Mouse (Mus musculus) lung, embryonic 14.5 days (tissue): ENCODE measurements around the gene Tacc2. TPM values are rescaled to one million over a fixed set of nuclear protein-coding genes. Genes with fewer than 3 reads are reported as not detected.

Experiments
- ATAC-seq: fragments of 200-750 bp; cut with Nextera tagmentation; 2 replicates; pipeline ENCODE4 v1.8.0; 2017; ENCODE audit warnings: mild to moderate bottlenecking, moderate TSS enrichment, moderate library complexity; ENCODE audit not compliant: insufficient read depth
- DNase-seq: peaks from one replicate; pipeline ENCODE4 v3.0.0-alpha.2; 2015
- H3K27ac ChIP-seq: fragments of 300-500 bp; sonication (generic); 2 replicates; pipeline ENCODE4 v1.5.1; 2014; ENCODE audit warnings: low read depth, mild to moderate bottlenecking, moderate library complexity
- H3K27me3 ChIP-seq: fragments of 300-500 bp; sonication (generic); 2 replicates; pipeline ENCODE4 v1.6.1; 2014; ENCODE audit warnings: low read length, control low read depth; ENCODE audit not compliant: insufficient read depth
- H3K36me3 ChIP-seq: fragments of 300-500 bp; sonication (generic); 2 replicates; pipeline ENCODE4 v1.6.1; 2014; ENCODE audit warnings: control low read depth; ENCODE audit not compliant: insufficient read depth
- H3K4me1 ChIP-seq: fragments of 300-500 bp; sonication (generic); 2 replicates; pipeline ENCODE4 v1.6.1; 2014; ENCODE audit warnings: antibody characterized with exemption, control low read depth; ENCODE audit not compliant: insufficient read depth
- H3K4me2 ChIP-seq: fragments of 300-500 bp; sonication (generic); 2 replicates; pipeline ENCODE4 v1.6.1; 2014; ENCODE audit warnings: mild to moderate bottlenecking
- H3K4me3 ChIP-seq: fragments of 300-500 bp; sonication (generic); 2 replicates; pipeline ENCODE4 v1.5.1; 2014; ENCODE audit warnings: low read depth, low read length
- H3K9ac ChIP-seq: fragments of 300-500 bp; sonication (generic); 2 replicates; pipeline ENCODE4 v1.6.1; 2014
- H3K9me3 ChIP-seq: fragments of 300-500 bp; sonication (generic); 2 replicates; pipeline ENCODE4 v1.6.1; 2016; ENCODE audit warnings: low read depth, low read length, control low read depth
- CTCF ChIP-seq: IDR thresholded peaks from 2 replicates; pipeline ENCODE4 v1.5.1; 2016; ENCODE audit warnings: antibody characterized with exemption, low read depth
- WGBS: fragments of 180-500 bp; shearing (Covaris S2); extraction: QIAGEN DNeasy Blood & Tissue Kit; methylation state at CpG from one replicate; pipeline ENCODE4 v1.1.7; 2014; 5-methylcytosine and 5-hydroxymethylcytosine counted together
- polyA plus RNA-seq: library from polyadenylated mRNA; unstranded; fragments of >200 nt; fragmentation: Nextera tagmentation; extraction: Ambion mirVana; gene quantifications from 2 replicates; pipeline ENCODE4 v1.2.1, GENCODE M21; 2014

Gene Tacc2
- polyA plus RNA-seq, 1 experiment from 2014 or later, result 32.6 TPM

DNA sequence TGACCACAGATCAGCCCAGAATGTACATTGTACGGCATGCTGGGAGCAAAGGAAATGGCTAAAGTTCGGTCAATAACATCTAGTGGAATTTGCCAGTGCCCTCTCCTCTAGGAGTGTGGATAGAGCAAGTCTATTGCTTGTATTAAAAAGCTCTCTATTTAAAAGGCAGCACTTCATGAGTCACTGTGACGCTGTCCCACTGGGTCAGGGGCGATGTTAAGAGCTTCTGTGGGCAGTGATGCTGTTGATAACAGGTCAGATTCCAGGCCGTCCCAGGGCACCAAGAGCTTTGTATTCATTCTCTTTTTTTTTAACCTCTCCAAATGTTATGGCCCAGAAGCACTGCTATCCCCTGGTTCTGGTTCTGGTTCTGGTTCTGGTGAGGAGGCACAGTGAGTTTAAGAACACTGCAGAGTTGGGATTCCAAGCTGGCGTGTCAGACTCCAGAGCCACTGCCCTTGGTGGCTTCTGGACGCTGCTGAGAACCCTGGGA lies 179.2 kb downstream of the Tacc2 start:
- Histone ChIP-seq H3K27me3 (no peaks in the 10 kb centered on the region), H3K4me1 (no peaks in the 10 kb centered on the region), H3K9ac (no peak overlapping the region), H3K4me3 (no peak overlapping the region), H3K36me3 (peaks cover 50% of the 10 kb centered on the region), H3K9me3 (no peaks in the 10 kb centered on the region), H3K27ac (peak overlapping the region; percentile 20; the same call in 1 of the 2 replicates), H3K4me2 (no peak overlapping the region)
- DNase-seq (peak; percentile 44), ATAC-seq (no peak)
- 59% methylated on average over 7 of the region's 7 CpGs for WGBS
- no peak for TF ChIP-seq CTCF

DNA sequence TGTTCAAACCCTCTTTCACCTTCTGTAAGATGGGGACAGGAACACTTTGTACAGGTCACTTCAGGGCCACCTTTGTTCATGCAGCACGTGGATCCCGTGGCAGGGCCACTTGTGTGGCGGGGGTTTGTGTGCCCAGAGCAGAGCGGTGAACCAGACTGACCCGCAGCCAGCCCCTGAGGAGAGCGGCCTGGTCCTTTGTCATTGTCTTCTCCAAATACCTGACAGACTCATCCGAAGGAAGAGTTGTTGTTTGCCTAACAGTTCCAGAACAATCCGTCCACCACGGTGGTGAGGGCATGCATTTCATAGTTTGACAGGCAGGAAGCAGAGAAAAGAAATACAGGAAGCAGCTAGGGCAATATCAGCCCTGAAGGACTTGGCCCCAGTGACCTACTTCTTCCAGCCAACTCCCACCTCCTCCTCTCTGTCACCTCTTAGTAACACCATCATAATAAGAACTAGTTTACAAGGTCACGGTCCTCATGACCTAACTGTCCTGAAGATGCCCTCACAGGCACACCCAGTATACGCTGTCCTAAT lies 180.2 kb downstream of the Tacc2 start:
- Histone ChIP-seq H3K4me1 (no peaks in the 10 kb centered on the region), H3K4me3 (no peak overlapping the region), H3K9ac (no peak overlapping the region), H3K27me3 (no peaks in the 10 kb centered on the region), H3K9me3 (no peaks in the 10 kb centered on the region), H3K4me2 (no peak overlapping the region), H3K27ac (no peak overlapping the region), H3K36me3 (peaks cover 42% of the 10 kb centered on the region)
- no peak for TF ChIP-seq CTCF
- WGBS, result 66% methylated on average over 11 of the region's 11 CpGs
- DNase-seq (no peak), ATAC-seq (no peak)

DNA sequence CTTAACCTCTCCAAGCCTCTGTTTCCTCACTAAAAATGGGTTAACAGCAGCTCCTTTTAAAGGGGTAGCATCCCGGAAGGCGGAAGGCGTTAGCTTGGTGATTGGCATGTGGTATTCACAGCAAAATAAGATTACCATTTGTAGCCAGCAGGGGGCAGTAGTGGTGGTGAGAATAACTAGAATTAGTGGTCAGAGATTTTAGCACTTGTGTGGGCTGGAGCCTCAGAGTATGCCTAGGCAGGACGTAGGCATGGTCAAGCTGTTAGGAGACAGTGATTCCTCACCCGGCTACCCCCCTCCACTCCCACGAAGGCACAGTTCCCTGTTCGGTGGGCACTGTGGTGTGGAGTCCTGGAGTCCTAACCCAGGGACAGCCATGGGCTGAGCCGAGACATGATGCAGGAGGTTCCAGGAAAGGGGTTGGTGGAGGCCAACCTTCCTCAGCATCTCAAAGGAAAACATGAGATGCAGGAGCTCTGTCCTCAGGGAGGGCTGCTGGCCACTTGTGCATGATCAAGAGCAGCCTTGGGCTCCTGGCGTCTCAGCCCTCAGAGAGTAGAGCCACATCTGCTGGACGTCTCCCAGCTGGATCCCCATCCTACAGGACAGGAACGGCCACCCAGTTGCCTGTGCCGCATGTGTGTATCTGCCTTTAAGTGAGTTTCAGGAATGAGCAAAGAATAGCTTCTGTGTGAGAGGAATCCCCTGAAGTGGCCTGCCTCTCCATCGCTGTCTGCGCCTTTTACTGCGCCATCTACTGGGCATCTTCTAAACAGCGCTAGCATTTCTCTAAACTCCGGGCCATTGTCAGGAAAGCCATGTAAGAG lies 185.0 kb downstream of the Tacc2 start:
- peak; percentile 83 for TF ChIP-seq CTCF
- Histone ChIP-seq H3K36me3 (peaks cover 19% of the 10 kb centered on the region), H3K9me3 (no peaks in the 10 kb centered on the region), H3K27me3 (no peaks in the 10 kb centered on the region), H3K4me1 (no peaks in the 10 kb centered on the region; the same call in 1 of the 2 replicates), H3K27ac (no peak overlapping the region), H3K4me3 (no peak overlapping the region), H3K9ac (no peak overlapping the region), H3K4me2 (no peak overlapping the region)
- 29% methylated on average over 17 of the region's 17 CpGs for WGBS
- DNase-seq, result peak; percentile 93
- ATAC-seq, result peak; percentile 70

DNA sequence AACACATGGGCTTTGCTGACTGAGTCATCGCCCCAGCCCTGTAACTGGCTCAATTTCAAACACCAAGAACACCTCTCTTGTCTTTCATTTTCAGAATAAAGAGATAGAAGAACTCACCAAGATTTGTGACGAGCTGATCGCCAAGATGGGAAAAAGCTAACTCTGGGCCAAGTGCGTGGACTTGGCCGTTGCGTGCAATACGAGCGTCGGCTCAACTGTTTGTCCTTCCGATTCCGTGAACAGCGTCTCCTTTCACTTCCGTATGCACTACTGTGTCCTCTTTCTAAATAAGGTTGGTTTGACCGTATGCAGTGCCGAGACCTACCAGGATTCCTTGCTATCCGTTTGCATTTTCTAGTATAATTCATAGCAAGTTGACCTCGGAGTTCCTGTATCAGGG lies 186.9 kb downstream of the Tacc2 start:
- no peaks in the 10 kb centered on the region for H3K27me3 ChIP-seq
- no peak overlapping the region for H3K4me2 ChIP-seq
- DNase-seq (no peak), ATAC-seq (no peak)
- no peak overlapping the region for H3K9ac ChIP-seq
- H3K4me3 ChIP-seq, result no peak overlapping the region
- no peak overlapping the region for H3K27ac ChIP-seq
- TF ChIP-seq CTCF, result no peak
- H3K36me3 ChIP-seq, result peaks cover 18% of the 10 kb centered on the region
- no peaks in the 10 kb centered on the region; the same call in 1 of the 2 replicates for H3K4me1 ChIP-seq
- WGBS, result 94% methylated on average over 17 of the region's 17 CpGs
- no peaks in the 10 kb centered on the region for H3K9me3 ChIP-seq

DNA sequence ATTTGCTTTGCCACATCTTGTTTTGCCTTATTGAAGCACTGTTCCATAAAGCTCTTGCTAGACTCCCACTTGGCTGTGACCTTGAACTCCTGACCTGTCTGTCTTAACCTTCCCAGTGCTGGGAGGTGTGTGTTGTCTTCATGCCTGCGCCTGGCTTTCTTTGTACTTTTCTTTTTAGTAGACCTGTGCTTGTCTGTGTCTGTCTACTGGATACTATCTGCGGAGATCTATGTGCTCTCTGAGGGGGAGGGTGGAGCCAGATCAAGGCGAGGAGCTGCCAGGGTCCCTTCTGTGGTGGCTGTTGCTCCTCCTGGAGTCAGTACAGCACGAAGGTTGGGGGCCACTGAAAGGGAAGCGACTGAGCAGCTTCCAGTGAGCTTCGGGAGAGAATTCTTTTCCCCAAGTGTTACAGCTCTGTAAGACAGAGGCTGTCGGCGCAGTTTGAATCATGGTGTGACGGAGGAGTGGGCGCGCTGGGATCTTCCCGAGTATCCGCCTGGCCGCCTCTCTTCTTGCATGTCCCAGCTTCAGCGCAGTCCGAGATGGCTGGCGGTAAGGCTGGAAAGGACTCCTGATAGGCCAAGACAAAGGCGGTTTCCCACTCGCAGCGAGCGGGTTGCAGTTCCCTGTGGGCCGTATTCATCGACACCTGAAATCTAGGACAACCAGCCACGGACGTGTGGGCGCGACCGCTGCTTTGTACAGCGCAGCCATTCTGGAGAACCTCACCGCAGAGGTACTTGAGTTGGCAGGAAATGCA lies 189.4 kb downstream of the Tacc2 start:
- no peak overlapping the region for H3K9ac ChIP-seq
- WGBS, result 66% methylated on average over 30 of the region's 30 CpGs
- DNase-seq (no peak), ATAC-seq (no peak)
- H3K4me3 ChIP-seq, result no peak overlapping the region
- H3K36me3 ChIP-seq, result 0 out of 2 replicates have a peak, but pooled peaks cover 4% of the 10 kb centered on the region
- no peak overlapping the region for H3K27ac ChIP-seq
- no peaks in the 10 kb centered on the region for H3K9me3 ChIP-seq
- TF ChIP-seq CTCF, result no peak
- peak overlapping the region; percentile 25; the same call in 1 of the 2 replicates for H3K4me2 ChIP-seq
- H3K4me1 ChIP-seq, result no peaks in the 10 kb centered on the region; the same call in 1 of the 2 replicates
- no peaks in the 10 kb centered on the region for H3K27me3 ChIP-seq

DNA sequence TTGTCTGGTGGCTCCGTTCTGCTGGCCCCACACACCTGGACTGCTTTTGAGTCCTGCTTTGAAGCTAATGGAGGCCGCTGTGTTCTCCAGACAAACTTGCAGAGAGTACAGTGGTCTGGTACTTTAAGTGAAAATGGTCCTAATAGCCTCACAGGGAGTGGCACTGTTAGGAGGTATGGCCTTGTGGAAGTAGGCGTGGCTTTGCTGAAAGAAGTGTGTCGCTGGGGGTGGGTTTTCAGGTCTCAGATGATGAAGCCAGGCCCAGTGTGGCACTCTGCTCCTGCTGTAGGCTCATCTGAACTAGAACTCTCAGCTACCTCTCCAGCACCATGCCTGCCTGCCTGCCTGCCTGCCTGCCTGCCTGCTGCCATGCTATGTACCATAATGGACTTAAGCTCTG lies 190.9 kb downstream of the Tacc2 start:
- DNase-seq (no peak), ATAC-seq (no peak)
- no peak overlapping the region for H3K27ac ChIP-seq
- no peaks in the 10 kb centered on the region; the same call in 1 of the 2 replicates for H3K4me1 ChIP-seq
- no peaks in the 10 kb centered on the region for H3K27me3 ChIP-seq
- H3K4me3 ChIP-seq, result no peak overlapping the region
- 0 out of 2 replicates have a peak, but pooled peaks cover 4% of the 10 kb centered on the region for H3K36me3 ChIP-seq
- no peak overlapping the region for H3K9ac ChIP-seq
- TF ChIP-seq CTCF, result no peak
- WGBS, result 90% methylated on average over 4 of the region's 4 CpGs
- no peaks in the 10 kb centered on the region for H3K9me3 ChIP-seq
- H3K4me2 ChIP-seq, result no peak overlapping the region
